Mouse (Mus musculus): Measurements from ENCODE around the gene Mcf2l. TPM values are rescaled to one million over a fixed set of nuclear protein-coding genes. Genes with fewer than 3 reads are reported as not detected.

Mcf2l gene
- polyA plus RNA-seq, 1 experiment from 2014 or later = 18.5 TPM

- no peak overlapping the region for H3K4me3 ChIP-seq (replicated peaks; ENCODE audit: low read length)
- H3K27ac ChIP-seq (ENCODE audit: low read length) = no peak overlapping the region; the same call in 1 of the 2 replicates
- no peak for ATAC-seq (ENCODE audit: insufficient read depth, low FRiP score)
- no peaks in the 10 kb centered on the region for H3K27me3 ChIP-seq (ENCODE audit: control insufficient read depth, insufficient read depth, low read length)
- H3K36me3 ChIP-seq (ENCODE audit: control insufficient read depth, insufficient read depth, low read length) = no peaks in the 10 kb centered on the region
- H3K4me1 ChIP-seq (ENCODE audit: control insufficient read depth, insufficient read depth, low read length) = no peaks in the 10 kb centered on the region
- no peaks in the 10 kb centered on the region for H3K9me3 ChIP-seq (replicated peaks; ENCODE audit: control insufficient read depth, low read length)
- 74% methylated on average over 13 of the region's 13 CpGs for whole genome bisulfite sequencing
- no peak overlapping the region for H3K9ac ChIP-seq (ENCODE audit: low read length)
- no peak overlapping the region for H3K4me2 ChIP-seq (ENCODE audit: low read depth, low read length)
Observed at GRCm38 (mm10) chr8:12903790-12904415, 30.3 kb downstream of the Mcf2l start.

GRCm38 (mm10) chr8:12905122-12905521 lies 31.5 kb downstream of the Mcf2l start:
- H3K9me3 ChIP-seq (replicated peaks; ENCODE audit: control insufficient read depth, low read length) = no peaks in the 10 kb centered on the region
- peak overlapping the region; percentile 23; the same call in 1 of the 2 replicates for H3K27ac ChIP-seq (ENCODE audit: low read length)
- no peak overlapping the region for H3K4me3 ChIP-seq (replicated peaks; ENCODE audit: low read length)
- no peaks in the 10 kb centered on the region for H3K4me1 ChIP-seq (ENCODE audit: control insufficient read depth, insufficient read depth, low read length)
- 69% methylated on average over 5 of the region's 5 CpGs for WGBS
- no peak overlapping the region for H3K9ac ChIP-seq (ENCODE audit: low read length)
- H3K36me3 ChIP-seq (ENCODE audit: control insufficient read depth, insufficient read depth, low read length) = no peaks in the 10 kb centered on the region
- ATAC-seq (ENCODE audit: insufficient read depth, low FRiP score) = no peak
- no peaks in the 10 kb centered on the region for H3K27me3 ChIP-seq (ENCODE audit: control insufficient read depth, insufficient read depth, low read length)
- no peak overlapping the region for H3K4me2 ChIP-seq (ENCODE audit: low read depth, low read length)

DNA sequence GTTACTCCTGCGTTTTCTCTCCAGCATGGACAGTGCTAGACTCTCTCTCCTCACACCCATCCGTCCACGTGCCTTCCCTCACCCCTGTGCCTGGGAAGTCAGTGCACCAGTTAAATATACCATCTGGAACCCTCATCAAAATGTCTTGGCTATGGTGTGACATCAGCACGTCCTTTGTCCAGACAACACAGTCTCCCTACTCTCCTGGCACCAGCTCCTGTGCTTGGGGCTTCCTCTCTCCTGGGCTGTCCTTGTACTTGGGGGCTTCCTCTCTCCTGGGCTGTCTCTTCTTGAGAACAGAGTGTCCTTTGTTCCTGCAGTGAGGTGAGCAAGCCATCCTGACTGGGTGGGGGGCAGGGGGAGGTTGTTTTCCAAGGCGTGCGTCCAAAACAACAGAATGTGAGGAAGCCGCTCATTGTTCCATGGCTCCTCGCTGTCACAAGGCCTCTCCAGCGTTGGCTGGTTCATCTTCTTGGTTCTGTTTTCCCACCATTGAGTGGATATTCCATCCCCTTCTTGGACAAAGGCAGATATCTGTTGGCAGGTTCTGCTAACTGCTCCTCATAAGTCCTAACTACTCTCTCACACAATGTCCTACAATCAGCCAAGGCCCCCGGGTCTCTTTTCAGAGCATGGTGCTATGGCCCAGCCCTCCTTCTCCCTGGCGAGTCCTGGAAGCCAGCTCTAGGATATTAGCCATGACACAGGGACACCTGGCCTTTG lies 32.2 kb downstream of the Mcf2l start:
- H3K4me2 ChIP-seq (ENCODE audit: low read depth, low read length) = no peak overlapping the region
- 0 out of 2 replicates have a peak, but pooled peaks have one; percentile 9 for ATAC-seq (ENCODE audit: insufficient read depth, low FRiP score)
- H3K4me1 ChIP-seq (ENCODE audit: control insufficient read depth, insufficient read depth, low read length) = no peaks in the 10 kb centered on the region
- H3K36me3 ChIP-seq (ENCODE audit: control insufficient read depth, insufficient read depth, low read length) = no peaks in the 10 kb centered on the region
- 72% methylated on average over 11 of the region's 11 CpGs for WGBS
- H3K9ac ChIP-seq (ENCODE audit: low read length) = no peak overlapping the region
- no peak overlapping the region for H3K4me3 ChIP-seq (replicated peaks; ENCODE audit: low read length)
- H3K27ac ChIP-seq (ENCODE audit: low read length) = peak overlapping the region; percentile 23; the same call in 1 of the 2 replicates
- H3K27me3 ChIP-seq (ENCODE audit: control insufficient read depth, insufficient read depth, low read length) = no peaks in the 10 kb centered on the region
- H3K9me3 ChIP-seq (replicated peaks; ENCODE audit: control insufficient read depth, low read length) = no peaks in the 10 kb centered on the region

- Histone ChIP-seq H3K27ac (ENCODE audit: low read length) (no peak overlapping the region), H3K4me3 (replicated peaks; ENCODE audit: low read length) (no peak overlapping the region), H3K4me1 (ENCODE audit: control insufficient read depth, insufficient read depth, low read length) (no peaks in the 10 kb centered on the region), H3K9ac (ENCODE audit: low read length) (no peak overlapping the region), H3K36me3 (ENCODE audit: control insufficient read depth, insufficient read depth, low read length) (no peaks in the 10 kb centered on the region), H3K27me3 (ENCODE audit: control insufficient read depth, insufficient read depth, low read length) (no peaks in the 10 kb centered on the region), H3K4me2 (ENCODE audit: low read depth, low read length) (no peak overlapping the region), H3K9me3 (replicated peaks; ENCODE audit: control insufficient read depth, low read length) (no peaks in the 10 kb centered on the region)
- WGBS = 77% methylated on average over 5 of the region's 5 CpGs
- ATAC-seq (ENCODE audit: insufficient read depth, low FRiP score) = no peak
Observed at GRCm38 (mm10) chr8:12906597-12906996, 33.0 kb downstream of the Mcf2l start.

DNA sequence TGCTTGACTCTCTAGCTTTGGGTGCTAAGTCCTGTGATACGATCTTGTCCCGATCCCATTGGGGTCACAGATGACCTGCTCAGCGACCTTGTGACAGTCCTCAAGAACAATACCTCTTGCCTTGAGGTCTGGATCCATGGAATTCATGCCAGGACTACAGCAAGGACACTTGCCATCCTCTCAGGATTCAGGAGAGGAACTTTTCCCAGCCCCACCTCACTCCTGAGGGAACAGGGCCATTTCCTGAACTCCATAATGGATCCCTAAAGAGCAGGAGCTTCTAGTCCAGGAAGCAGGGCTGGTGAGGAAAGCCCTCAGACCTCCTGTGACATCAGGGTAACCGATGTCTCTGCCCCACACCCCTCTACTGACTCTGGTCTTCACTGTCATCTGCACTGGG lies 34.1 kb downstream of the Mcf2l start:
- no peak overlapping the region for H3K4me3 ChIP-seq (replicated peaks; ENCODE audit: low read length)
- H3K4me2 ChIP-seq (ENCODE audit: low read depth, low read length) = no peak overlapping the region
- H3K36me3 ChIP-seq (ENCODE audit: control insufficient read depth, insufficient read depth, low read length) = no peaks in the 10 kb centered on the region
- no peaks in the 10 kb centered on the region for H3K27me3 ChIP-seq (ENCODE audit: control insufficient read depth, insufficient read depth, low read length)
- ATAC-seq (ENCODE audit: insufficient read depth, low FRiP score) = no peak
- H3K9ac ChIP-seq (ENCODE audit: low read length) = no peak overlapping the region
- H3K27ac ChIP-seq (ENCODE audit: low read length) = no peak overlapping the region
- no peaks in the 10 kb centered on the region for H3K4me1 ChIP-seq (ENCODE audit: control insufficient read depth, insufficient read depth, low read length)
- H3K9me3 ChIP-seq (replicated peaks; ENCODE audit: control insufficient read depth, low read length) = no peaks in the 10 kb centered on the region
- WGBS = 84% methylated on average over 4 of the region's 4 CpGs

DNA sequence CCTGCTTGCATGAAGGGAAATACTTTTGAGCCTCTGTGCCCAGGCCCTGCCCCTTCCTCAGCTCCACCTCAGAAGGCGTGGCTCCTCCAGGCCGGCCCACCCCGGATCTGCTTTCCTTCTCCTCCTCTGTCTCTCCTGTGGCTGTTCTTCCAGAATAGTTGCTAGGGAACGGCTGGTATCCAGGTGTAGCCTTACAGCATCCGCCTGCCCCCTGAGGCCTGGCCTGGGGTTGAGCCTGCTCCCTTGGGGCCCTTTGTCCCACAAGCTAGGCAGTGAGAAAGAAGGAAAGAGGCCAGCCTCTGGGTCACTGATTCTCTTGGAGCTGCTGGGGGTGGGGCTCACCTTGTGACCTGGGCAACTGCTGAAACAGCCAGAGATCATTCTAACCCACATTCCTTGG lies 38.4 kb downstream of the Mcf2l start:
- Histone ChIP-seq H3K9ac (ENCODE audit: low read length) (no peak overlapping the region), H3K4me1 (ENCODE audit: control insufficient read depth, insufficient read depth, low read length) (peaks cover 6% of the 10 kb centered on the region; the same call in 1 of the 2 replicates), H3K9me3 (replicated peaks; ENCODE audit: control insufficient read depth, low read length) (no peaks in the 10 kb centered on the region), H3K27ac (ENCODE audit: low read length) (no peak overlapping the region), H3K36me3 (ENCODE audit: control insufficient read depth, insufficient read depth, low read length) (no peaks in the 10 kb centered on the region), H3K27me3 (ENCODE audit: control insufficient read depth, insufficient read depth, low read length) (no peaks in the 10 kb centered on the region), H3K4me3 (replicated peaks; ENCODE audit: low read length) (no peak overlapping the region), H3K4me2 (ENCODE audit: low read depth, low read length) (no peak overlapping the region)
- peak; percentile 48 for ATAC-seq (ENCODE audit: insufficient read depth, low FRiP score)
- WGBS = 24% methylated on average over 5 of the region's 5 CpGs

DNA sequence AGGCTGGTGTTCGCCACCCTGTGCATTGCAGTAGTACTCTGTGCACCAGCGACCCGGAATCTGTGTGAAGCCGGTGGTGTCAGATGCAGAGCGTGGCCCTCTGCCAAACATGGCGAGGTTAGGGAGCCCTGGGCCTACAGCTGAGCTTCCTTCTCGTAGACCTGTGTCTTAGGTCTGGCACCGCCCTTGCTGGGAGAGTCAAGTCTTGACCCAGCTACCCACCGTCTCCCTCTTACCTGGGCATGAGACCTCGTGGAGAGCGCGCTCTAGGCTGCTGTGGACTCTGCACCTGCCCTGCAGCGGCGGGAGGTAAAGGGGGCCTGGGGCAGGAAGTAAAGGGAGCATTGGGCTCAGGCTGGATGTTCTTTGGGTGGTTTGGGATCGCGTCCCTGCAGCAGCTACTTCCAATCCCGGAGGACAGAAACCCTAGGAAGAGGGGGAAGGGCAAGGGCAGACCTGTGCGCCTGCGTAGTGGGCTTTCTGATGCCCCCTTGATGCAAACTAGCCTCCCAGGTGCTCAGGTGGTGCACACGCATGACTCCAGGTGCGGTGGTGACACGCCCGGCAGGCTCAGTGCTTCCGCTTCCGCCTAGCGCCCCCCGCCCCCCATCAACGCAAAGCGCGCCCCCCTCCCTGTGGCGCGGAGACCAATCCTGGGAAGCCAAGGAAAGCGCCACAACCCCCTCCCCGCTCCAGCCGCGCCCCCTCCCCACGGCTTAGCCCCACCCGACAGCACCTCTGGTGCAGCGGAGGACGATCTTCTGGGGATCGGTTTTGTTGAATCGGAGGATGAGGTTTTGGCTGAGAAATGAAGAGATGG lies 41.8 kb downstream of the Mcf2l start:
- peak; percentile 66 for ATAC-seq (ENCODE audit: insufficient read depth, low FRiP score)
- Histone ChIP-seq H3K4me3 (replicated peaks; ENCODE audit: low read length) (peak overlapping the region; percentile 48), H3K36me3 (ENCODE audit: control insufficient read depth, insufficient read depth, low read length) (no peaks in the 10 kb centered on the region), H3K27me3 (ENCODE audit: control insufficient read depth, insufficient read depth, low read length) (no peaks in the 10 kb centered on the region), H3K4me2 (ENCODE audit: low read depth, low read length) (peak overlapping the region; percentile 74), H3K27ac (ENCODE audit: low read length) (no peak overlapping the region), H3K9me3 (replicated peaks; ENCODE audit: control insufficient read depth, low read length) (no peaks in the 10 kb centered on the region), H3K9ac (ENCODE audit: low read length) (peak overlapping the region; percentile 75), H3K4me1 (ENCODE audit: control insufficient read depth, insufficient read depth, low read length) (peaks cover 6% of the 10 kb centered on the region; the same call in 1 of the 2 replicates)
- 12% methylated on average over 42 of the region's 42 CpGs for WGBS

GRCm38 (mm10) chr8:12916156-12916900 lies 42.7 kb downstream of the Mcf2l start:
- Histone ChIP-seq H3K4me2 (ENCODE audit: low read depth, low read length) (peak overlapping the region; percentile 74), H3K9ac (ENCODE audit: low read length) (peak overlapping the region; percentile 75; the same call in 1 of the 2 replicates), H3K4me3 (replicated peaks; ENCODE audit: low read length) (peak overlapping the region; percentile 48), H3K4me1 (ENCODE audit: control insufficient read depth, insufficient read depth, low read length) (peaks cover 6% of the 10 kb centered on the region; the same call in 1 of the 2 replicates), H3K36me3 (ENCODE audit: control insufficient read depth, insufficient read depth, low read length) (no peaks in the 10 kb centered on the region), H3K27me3 (ENCODE audit: control insufficient read depth, insufficient read depth, low read length) (no peaks in the 10 kb centered on the region), H3K9me3 (replicated peaks; ENCODE audit: control insufficient read depth, low read length) (no peaks in the 10 kb centered on the region), H3K27ac (ENCODE audit: low read length) (no peak overlapping the region)
- no peak for ATAC-seq (ENCODE audit: insufficient read depth, low FRiP score)
- WGBS = 63% methylated on average over 16 of the region's 16 CpGs

All from stomach, embryonic 16.5 days (tissue).